Mouse (Mus musculus) lung, postnatal 0 days (tissue): Measurements from ENCODE around the gene Map4k2. TPM values are rescaled to one million over a fixed set of nuclear protein-coding genes. Genes with fewer than 3 reads are reported as not detected.

Experiments used
- ATAC-seq: fragments of 200-750 bp; cut with Nextera tagmentation; 2 replicates; pipeline ENCODE4 v1.8.0; 2017; ENCODE audit warnings: moderate library complexity
- DNase-seq: peaks from one replicate; pipeline ENCODE4 v3.0.0-alpha.2; 2016; ENCODE audit warnings: low spot score
- H3K27ac ChIP-seq: fragments of 300-500 bp; sonication (generic); 2 replicates; pipeline ENCODE4 v1.5.1; 2014; ENCODE audit warnings: antibody characterized with exemption, mild to moderate bottlenecking, low read length, mixed read lengths
- H3K27me3 ChIP-seq: fragments of 300-500 bp; sonication (generic); replicated peaks from 2 replicates; pipeline ENCODE4 v1.6.1; 2014; ENCODE audit warnings: low read length, mixed read lengths; ENCODE audit not compliant: insufficient read depth
- H3K36me3 ChIP-seq: fragments of 300-500 bp; sonication (generic); 2 replicates; pipeline ENCODE4 v1.6.1; 2014; ENCODE audit warnings: low read length, mixed read lengths; ENCODE audit not compliant: insufficient read depth
- H3K4me1 ChIP-seq: fragments of 300-500 bp; sonication (generic); 2 replicates; pipeline ENCODE4 v1.6.1; 2014; ENCODE audit warnings: antibody characterized with exemption, low read depth, low read length, mixed read lengths; ENCODE audit not compliant: insufficient read depth
- H3K4me2 ChIP-seq: fragments of 300-500 bp; sonication (generic); replicated peaks from 2 replicates; pipeline ENCODE4 v1.6.1; 2014; ENCODE audit warnings: low read depth, mild to moderate bottlenecking, low read length, moderate library complexity, mixed read lengths
- H3K4me3 ChIP-seq: fragments of 300-500 bp; sonication (generic); 2 replicates; pipeline ENCODE4 v1.5.1; 2014; ENCODE audit warnings: low read depth, low read length
- H3K9ac ChIP-seq: fragments of 300-500 bp; sonication (generic); replicated peaks from 2 replicates; pipeline ENCODE4 v1.6.1; 2014; ENCODE audit warnings: low read depth, mild to moderate bottlenecking
- H3K9me3 ChIP-seq: fragments of 300-500 bp; sonication (generic); 2 replicates; pipeline ENCODE4 v1.6.1; 2016; ENCODE audit warnings: low read length, mixed read lengths
- CTCF ChIP-seq: IDR thresholded peaks from 2 replicates; pipeline ENCODE4 v1.5.1; 2016; ENCODE audit warnings: antibody characterized with exemption, mild to moderate bottlenecking
- EP300 ChIP-seq: IDR thresholded peaks from 2 replicates; pipeline ENCODE4 v1.6.1; 2016; ENCODE audit warnings: antibody characterized with exemption, mild to moderate bottlenecking, control low read depth
- WGBS: fragments of 180-500 bp; shearing (Covaris S2); extraction: QIAGEN DNeasy Blood & Tissue Kit; methylation state at CpG from one replicate; pipeline ENCODE4 v1.1.7; 2014; 5-methylcytosine and 5-hydroxymethylcytosine counted together
- microRNA-seq: library from miRNA; unstranded; fragments of <30 nt; microRNA quantifications from one replicate; pipeline ENCODE4, GENCODE M21; 2016
- polyA plus RNA-seq: library from polyadenylated mRNA; unstranded; fragments of >200 nt; fragmentation: Nextera tagmentation; extraction: Ambion mirVana; gene quantifications from 2 replicates; pipeline ENCODE4 v1.2.1, GENCODE M21; 2015

Gene Map4k2
- polyA plus RNA-seq, 1 experiment from 2014 or later, result 22.5 TPM

- WGBS, result 73% methylated on average over 10 of the region's 10 CpGs
- Histone ChIP-seq H3K27ac (no peak overlapping the region), H3K9me3 (no peaks in the 10 kb centered on the region), H3K4me2 (no peak overlapping the region), H3K27me3 (no peaks in the 10 kb centered on the region), H3K4me3 (no peak overlapping the region), H3K36me3 (no peaks in the 10 kb centered on the region), H3K4me1 (peaks cover 3% of the 10 kb centered on the region; the same call in 1 of the 2 replicates), H3K9ac (no peak overlapping the region)
- TF ChIP-seq CTCF (no peak), EP300 (no peak)
- no peak for ATAC-seq
- no peak for DNase-seq
Observed at GRCm38 (mm10) chr19:6403869-6404268, 62.9 kb downstream of the Map4k2 start.

Small RNAs within 50 kb of the gene (microRNA-seq; reads per million reads assigned to microRNA genes)
- not detected for gene Mir6989

Other genes with a start within 250 kb of the Map4k2 start
- not detected in 2 replicates for gene AC131692.1, start 246.7 kb upstream of the Map4k2 start, polyA plus RNA-seq
- 0.14 TPM in 1 of 2 replicates, not detected in the other for gene Naaladl1, start 235.4 kb upstream of the Map4k2 start, polyA plus RNA-seq
- 22.3 and 24.5 TPM in 2 replicates for gene Sac3d1, start 222.5 kb upstream of the Map4k2 start, polyA plus RNA-seq
- gene Snx15, start 212.8 kb upstream of the Map4k2 start, polyA plus RNA-seq, result 29.7 and 30.8 TPM in 2 replicates
- 0.93 and 1.0 TPM in 2 replicates for gene Batf2, start 200.2 kb upstream of the Map4k2 start, polyA plus RNA-seq
- gene Arl2, start 199.6 kb upstream of the Map4k2 start, polyA plus RNA-seq, result 64.5 and 64.6 TPM in 2 replicates
- 0.10 TPM in 1 of 2 replicates, not detected in the other for gene Majin, start 156.7 kb upstream of the Map4k2 start, polyA plus RNA-seq
- gene Gpha2, start 114.8 kb upstream of the Map4k2 start, polyA plus RNA-seq, result 0.49 and 0.55 TPM in 2 replicates
- 20.2 and 21.6 TPM in 2 replicates for gene Ppp2r5b, start 105.3 kb upstream of the Map4k2 start, polyA plus RNA-seq
- 5.1 and 5.9 TPM in 2 replicates for gene Atg2a, start 99.5 kb upstream of the Map4k2 start, polyA plus RNA-seq
- gene Ehd1, start 64.4 kb upstream of the Map4k2 start, polyA plus RNA-seq, result 115 and 119 TPM in 2 replicates
- gene Cdc42bpg, start 34.7 kb upstream of the Map4k2 start, polyA plus RNA-seq, result 2.8 and 3.2 TPM in 2 replicates
- 42.1 and 42.7 TPM in 2 replicates for gene Men1, start 6.2 kb upstream of the Map4k2 start, polyA plus RNA-seq
- 48.1 and 49.5 TPM in 2 replicates for gene Sf1, start 22.6 kb downstream of the Map4k2 start, polyA plus RNA-seq
- 20.5 and 32.1 TPM in 2 replicates for gene Pygm, start 43.3 kb downstream of the Map4k2 start, polyA plus RNA-seq
- 99.2 and 128 TPM in 2 replicates for gene Rasgrp2, start 58.2 kb downstream of the Map4k2 start, polyA plus RNA-seq
- gene Nrxn2, start 77.6 kb downstream of the Map4k2 start, polyA plus RNA-seq, result 3.8 and 4.7 TPM in 2 replicates
- gene Slc22a12, start 201.9 kb downstream of the Map4k2 start, polyA plus RNA-seq, result 0.20 TPM in 1 of 2 replicates, not detected in the other